Mouse (Mus musculus) myocyte (in vitro differentiated cells): ENCODE measurements around the gene Degs1. TPM values are rescaled to one million over a fixed set of nuclear protein-coding genes. Genes with fewer than 3 reads are reported as not detected.

Experiments used
- H3K27me3 ChIP-seq: one replicate; pipeline ENCODE4 v1.6.1; 2011; ENCODE audit not compliant: control insufficient read depth, insufficient read depth, insufficient read length
- H3K36me3 ChIP-seq: one replicate; pipeline ENCODE4 v1.6.1; 2011; ENCODE audit not compliant: control insufficient read depth, insufficient read depth
- H3K4me2 ChIP-seq: one replicate; pipeline ENCODE4 v1.6.1; 2011; ENCODE audit warnings: low read depth, control low read depth
- H3K4me3 ChIP-seq: one replicate; pipeline ENCODE4 v1.5.1; 2011; ENCODE audit warnings: mild to moderate bottlenecking, control low read depth, moderate library complexity
- H3K79me2 ChIP-seq: one replicate; pipeline ENCODE4 v1.6.1; 2011; ENCODE audit not compliant: control insufficient read depth, insufficient read depth
- H3ac ChIP-seq: one replicate; pipeline ENCODE4 v1.6.1; 2011; ENCODE audit not compliant: control insufficient read depth, insufficient read length
- CEBPB ChIP-seq: IDR thresholded peaks from 2 replicates; pipeline ENCODE4 v1.6.1; 2011; ENCODE audit warnings: mild to moderate bottlenecking, moderate library complexity; ENCODE audit not compliant: poor library complexity, insufficient read depth, severe bottlenecking
- E2F4 ChIP-seq: IDR thresholded peaks from one replicate; pipeline ENCODE4 v1.6.1; 2011; ENCODE audit warnings: mild to moderate bottlenecking, control low read depth, moderate library complexity; ENCODE audit not compliant: insufficient read depth
- MAX ChIP-seq: IDR thresholded peaks from one replicate; pipeline ENCODE4 v1.6.1; 2011; ENCODE audit warnings: low read depth, mild to moderate bottlenecking, control low read depth
- MYOD1 ChIP-seq, 3 experiments: IDR thresholded peaks; one replicate each; pipeline ENCODE4 v1.6.1; 2011; ENCODE audit warnings: control low read depth in 2 of 3, low read depth in 2 of 3, mild to moderate bottlenecking in 2 of 3, moderate library complexity in 1 of 3; ENCODE audit not compliant: insufficient read length in 2 of 3, control insufficient read depth in 1 of 3
- MYOG ChIP-seq, 3 experiments: IDR thresholded peaks; one replicate each; pipeline ENCODE4 v1.6.1; 2011; ENCODE audit warnings: control low read depth in 2 of 3, low read depth in 2 of 3, mild to moderate bottlenecking in 2 of 3; ENCODE audit not compliant: insufficient read length in 2 of 3, control insufficient read depth in 1 of 3, insufficient read depth in 1 of 3
- POLR2A ChIP-seq: IDR thresholded peaks from one replicate; pipeline ENCODE4 v1.6.1; 2011; ENCODE audit warnings: low read depth, mild to moderate bottlenecking, control low read depth, moderate library complexity; ENCODE audit not compliant: insufficient read length
- POLR2AphosphoS2 ChIP-seq: IDR thresholded peaks from one replicate; pipeline ENCODE4 v1.6.1; 2011; ENCODE audit warnings: low read depth, control low read depth; ENCODE audit not compliant: insufficient read length
- REST ChIP-seq: IDR thresholded peaks from one replicate; pipeline ENCODE4 v1.6.1; 2011; ENCODE audit warnings: mild to moderate bottlenecking, control low read depth, moderate library complexity; ENCODE audit not compliant: insufficient read depth, insufficient read length
- SRF ChIP-seq: IDR thresholded peaks from one replicate; pipeline ENCODE4 v1.6.1; 2011; ENCODE audit warnings: low read depth; ENCODE audit not compliant: control insufficient read depth, insufficient read length
- TCF12 ChIP-seq: IDR thresholded peaks from one replicate; pipeline ENCODE4 v1.6.1; 2011; ENCODE audit warnings: mild to moderate bottlenecking, control low read depth; ENCODE audit not compliant: poor library complexity, insufficient read depth, severe bottlenecking
- TCF3 ChIP-seq: IDR thresholded peaks from one replicate; pipeline ENCODE4 v1.6.1; 2011; ENCODE audit warnings: low read depth, control low read depth; ENCODE audit not compliant: insufficient read length
- USF1 ChIP-seq: IDR thresholded peaks from one replicate; pipeline ENCODE4 v1.6.1; 2011; ENCODE audit warnings: low read depth, mild to moderate bottlenecking, control low read depth, moderate library complexity
- polyA plus RNA-seq: library from polyadenylated mRNA; unstranded; fragments of >200 nt; fragmentation: generic; extraction: Trizol; gene quantifications from one replicate; pipeline ENCODE4 v1.2.1, GENCODE M21; 2012; ENCODE audit warnings: missing spikeins

Gene Degs1
- polyA plus RNA-seq, 1 experiment = 110 TPM

DNA sequence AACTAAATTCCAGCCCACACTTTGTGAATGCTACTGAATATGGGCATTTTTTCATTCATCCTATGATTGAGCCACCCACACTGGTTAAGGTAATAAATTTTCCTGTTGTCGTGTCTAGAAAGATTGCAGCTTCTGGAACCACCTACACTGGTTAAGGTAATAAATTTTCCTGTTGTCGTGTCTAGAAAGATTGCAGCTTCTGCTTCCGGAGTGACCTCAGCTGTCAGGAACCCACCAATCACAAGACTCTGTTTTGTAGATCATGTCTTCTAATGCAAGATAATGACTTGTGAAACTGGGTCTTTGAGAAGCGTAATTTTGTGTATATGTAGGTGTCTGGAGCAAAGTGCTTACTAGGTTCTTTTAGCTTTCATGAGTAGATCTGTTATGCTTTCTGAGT lies 47.4 kb downstream of the Degs1 start:
- no peaks in the 10 kb centered on the region for H3K27me3 ChIP-seq
- no peak overlapping the region for H3K4me3 ChIP-seq
- H3K4me2 ChIP-seq = no peak overlapping the region
- no peaks in the 10 kb centered on the region for H3K36me3 ChIP-seq
- no peak overlapping the region for H3ac ChIP-seq
- H3K79me2 ChIP-seq = no peaks in the 10 kb centered on the region
- TF ChIP-seq POLR2AphosphoS2 (no peak), MYOG (IDR thresholded peaks at IDR 0.05; ENCODE audit: control insufficient read depth in 1 of 3, insufficient read depth in 1 of 3, insufficient read length in 2 of 3, low read depth in 2 of 3) (no peak), CEBPB (no peak), SRF (no peak), MAX (no peak), POLR2A (no peak), E2F4 (no peak), TCF12 (no peak)

DNA sequence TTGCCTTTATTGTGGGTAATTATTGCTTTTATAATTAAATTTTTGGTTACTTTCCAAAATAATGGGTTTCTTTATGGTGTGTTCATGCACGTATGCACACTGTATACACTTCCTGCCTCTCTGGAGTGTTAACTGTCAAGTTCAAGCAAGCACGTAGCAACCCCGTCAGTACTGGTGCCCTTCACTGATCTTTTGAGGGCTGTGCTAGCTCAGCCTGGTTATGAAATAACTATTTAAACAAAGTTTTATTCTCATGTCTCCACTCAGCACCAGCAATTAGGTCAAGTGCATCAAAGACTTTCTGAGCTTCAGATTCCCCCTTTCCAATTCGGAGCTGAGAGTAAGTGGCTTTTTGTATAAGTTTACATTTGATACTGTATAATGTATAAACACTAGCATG lies 53.2 kb downstream of the Degs1 start:
- H3K4me3 ChIP-seq = no peak overlapping the region
- TF ChIP-seq MAX (no peak), REST (no peak), POLR2AphosphoS2 (no peak), SRF (no peak), TCF3 (no peak), TCF12 (no peak), USF1 (no peak), MYOG (IDR thresholded peaks at IDR 0.05; ENCODE audit: control insufficient read depth in 1 of 3, insufficient read depth in 1 of 3, insufficient read length in 2 of 3, low read depth in 2 of 3) (no peak)

DNA sequence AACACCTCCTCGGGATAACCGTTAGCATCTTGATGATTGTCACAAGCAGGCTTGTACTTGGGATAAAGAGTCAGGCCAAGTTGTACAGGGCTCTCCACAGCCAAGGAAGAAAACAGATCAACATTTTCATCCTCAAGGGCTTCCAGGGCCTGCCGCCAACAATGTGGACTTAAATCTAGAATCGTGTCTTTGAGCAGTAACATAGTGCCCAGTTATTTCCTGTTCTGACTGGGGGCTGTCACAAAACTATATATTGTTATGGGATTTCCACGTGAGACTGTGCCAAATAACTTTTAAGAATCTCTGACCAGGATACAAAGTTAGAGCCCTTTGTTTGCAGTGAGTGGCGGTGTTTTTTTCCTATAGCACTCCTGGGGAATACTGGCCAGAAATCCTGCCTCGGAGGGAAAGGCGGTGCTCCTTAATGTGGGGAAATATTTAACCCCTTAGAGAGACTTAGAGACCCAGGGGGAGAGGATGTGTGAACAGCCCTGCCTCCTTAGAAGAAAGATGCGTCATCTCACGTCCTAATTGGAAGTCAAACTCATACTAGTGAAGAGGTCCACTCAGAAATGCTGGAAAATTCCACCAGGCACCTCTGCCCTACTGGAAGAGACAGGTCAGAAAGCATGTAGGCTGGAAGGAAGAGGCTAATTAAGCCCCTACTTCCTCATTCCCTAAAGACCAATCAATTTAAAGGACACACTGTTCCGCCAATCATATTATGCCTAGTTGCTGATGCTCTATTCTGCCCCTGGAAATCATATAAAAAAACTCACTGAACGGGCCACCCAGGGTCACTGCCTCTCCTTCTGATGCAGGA lies 55.3 kb downstream of the Degs1 start:
- Histone ChIP-seq H3K79me2 (no peaks in the 10 kb centered on the region), H3K4me2 (no peak overlapping the region), H3ac (no peak overlapping the region), H3K27me3 (no peaks in the 10 kb centered on the region), H3K4me3 (no peak overlapping the region), H3K36me3 (no peaks in the 10 kb centered on the region)
- no peak for TF ChIP-seq POLR2A
- TF ChIP-seq TCF12 = no peak
- TF ChIP-seq E2F4 = no peak
- no peak for TF ChIP-seq REST
- TF ChIP-seq MYOD1 (IDR thresholded peaks at IDR 0.05; ENCODE audit: control insufficient read depth in 1 of 3, insufficient read length in 2 of 3, low read depth in 2 of 3) = no peak
- no peak for TF ChIP-seq MAX
- TF ChIP-seq MYOG (IDR thresholded peaks at IDR 0.05; ENCODE audit: control insufficient read depth in 1 of 3, insufficient read depth in 1 of 3, insufficient read length in 2 of 3, low read depth in 2 of 3) = no peak
- TF ChIP-seq CEBPB = no peak

More for the DNA sequence above, 53.2 kb downstream of the Degs1 start:
- H3K4me2 ChIP-seq = no peak overlapping the region
- H3ac ChIP-seq = no peak overlapping the region
- no peaks in the 10 kb centered on the region for H3K36me3 ChIP-seq
- H3K27me3 ChIP-seq = no peaks in the 10 kb centered on the region
- no peaks in the 10 kb centered on the region for H3K79me2 ChIP-seq

DNA sequence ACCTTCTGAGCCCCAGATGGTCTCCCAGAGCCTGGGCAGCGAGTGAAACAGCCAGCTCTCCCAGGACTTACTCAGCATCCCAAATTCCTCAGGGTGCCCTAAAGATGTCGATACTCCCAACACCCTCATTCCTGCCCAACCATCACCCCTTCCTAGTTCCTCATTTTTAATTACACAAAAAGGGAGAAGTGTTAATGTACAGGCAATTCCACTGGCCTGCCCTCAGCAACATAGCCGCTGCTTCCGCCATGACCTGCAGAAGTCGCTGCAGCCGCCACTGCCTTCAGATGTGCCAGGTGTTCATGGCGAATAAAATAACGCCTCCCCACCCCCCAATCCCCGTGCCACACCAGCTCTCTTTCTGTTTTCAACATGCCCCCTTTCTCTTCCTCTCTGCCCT lies 56.3 kb downstream of the Degs1 start:
- Histone ChIP-seq H3K27me3 (no peaks in the 10 kb centered on the region), H3K4me3 (no peak overlapping the region), H3K4me2 (no peak overlapping the region), H3K79me2 (no peaks in the 10 kb centered on the region), H3K36me3 (no peaks in the 10 kb centered on the region), H3ac (no peak overlapping the region)
- TF ChIP-seq MYOD1 (IDR thresholded peaks at IDR 0.05; ENCODE audit: control insufficient read depth in 1 of 3, insufficient read length in 2 of 3, low read depth in 2 of 3) = no peak
- no peak for TF ChIP-seq USF1
- TF ChIP-seq REST = no peak
- no peak for TF ChIP-seq MYOG (IDR thresholded peaks at IDR 0.05; ENCODE audit: control insufficient read depth in 1 of 3, insufficient read depth in 1 of 3, insufficient read length in 2 of 3, low read depth in 2 of 3)
- no peak for TF ChIP-seq SRF
- TF ChIP-seq MAX = no peak
- TF ChIP-seq E2F4 = no peak
- no peak for TF ChIP-seq CEBPB
- TF ChIP-seq POLR2AphosphoS2 = no peak
- TF ChIP-seq POLR2A = no peak
- no peak for TF ChIP-seq TCF12

Other genes with a start within 250 kb of the Degs1 start
- gene Srp9, start 158.1 kb downstream of the Degs1 start, polyA plus RNA-seq = 75.1 TPM
- not detected for gene Vmn1r1, start 118.3 kb downstream of the Degs1 start, polyA plus RNA-seq
- 16.9 TPM for gene Fbxo28, start 58.8 kb upstream of the Degs1 start, polyA plus RNA-seq
- gene Trp53bp2, start 126.4 kb upstream of the Degs1 start, polyA plus RNA-seq = 6.4 TPM
- 148 TPM for gene Capn2, start 234.8 kb upstream of the Degs1 start, polyA plus RNA-seq